ENCODE assay signal across 22 mouse cellular contexts in the genomic region with DNA sequence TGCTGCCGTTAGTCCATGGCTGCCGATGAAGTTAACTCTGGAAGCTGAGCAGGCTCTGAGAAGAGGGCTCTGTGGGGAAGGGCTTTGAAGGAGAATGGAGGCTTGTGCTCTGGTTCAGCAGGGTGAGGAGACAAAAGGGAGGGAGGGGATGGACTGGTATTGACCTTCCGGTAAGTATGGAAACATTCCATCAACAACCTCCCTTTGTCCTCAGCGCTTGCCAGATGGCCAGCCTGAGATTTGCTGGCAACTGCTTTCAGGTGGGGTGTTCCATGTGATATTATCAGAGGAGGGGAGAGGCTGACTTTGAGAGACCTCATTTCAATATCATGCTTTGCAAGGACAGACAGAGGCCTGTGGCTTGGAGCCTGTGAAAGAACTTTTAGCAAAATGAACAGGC.
DNase-seq lines count a peak whose midpoint lies in the region; TF ChIP-seq lines count a peak whose summit lies in the region.
"Had no signal": no experiment of that assay in that cellular context is flagged by ENCODE, and none has a peak within 500 bp of the region (broad histone marks: within the 10 kb centered on the region; RNA-seq: fewer than 3 reads in every experiment).

No protein-coding gene starts in this region.

- TF ChIP-seq CTCF in brain, embryonic 14.5 days (IDR thresholded peaks at IDR 0.05; ENCODE audit: borderline replicate concordance, extremely low read depth, insufficient read depth, insufficient read length) = no peak

- DNase-seq in embryo, embryonic 10 days (ENCODE audit: low spot score) = peak; percentile 18
- DNase-seq in embryo, embryonic 9.5 days (ENCODE audit: extremely low spot score) = no peak
- peak; percentile 31 for DNase-seq in left cerebral cortex, postnatal 4 days
- no peak for DNase-seq in left cerebral cortex, postnatal 14 days (ENCODE audit: low spot score in 2 of 2)
- peak; percentile 10 for DNase-seq in ES-CJ7 (ENCODE audit: low read depth, low spot score)
- DNase-seq in brain, embryonic 14.5 days (ENCODE audit: low read depth) = peak; percentile 11
- no peak for DNase-seq in layer of hippocampus, postnatal 14 days (ENCODE audit: low spot score in 2 of 2)
- DNase-seq in ovary, postnatal 14 days (ENCODE audit: low spot score) = no peak
- DNase-seq: adrenal gland, postnatal 10 days; cerebellum, adult 11-12 months; cerebellum, postnatal 25 days; forebrain, postnatal 0 days; gastrocnemius, postnatal 14 days; heart, postnatal 36 days; kidney, adult 9 months; kidney, postnatal 10 days; liver, postnatal 0 days; lung, postnatal 36 days; right cerebral cortex, adult 18-20 months; right cerebral cortex, postnatal 4 days; thymus, adult 2 months; thymus, postnatal 36 days had no signal

- intact Hi-C loops in left cerebral cortex, postnatal 4 days (cut with DNase I) = no loop called here
- intact Hi-C loops in left cerebral cortex, postnatal 14 days (cut with DNase I) = no loop called here

- TF ChIP-seq POLR2A in brain, embryonic 14.5 days (IDR thresholded peaks at IDR 0.05; ENCODE audit: borderline replicate concordance, extremely low read depth, insufficient read depth, insufficient read length, poor library complexity, severe bottlenecking) = no peak

Comparison
In these comparisons a context has a peak if more than half of its experiments do, and no peak if none do; other contexts are left out.
1. DNase-seq: peak in embryo, embryonic 10 days (single experiment), left cerebral cortex, postnatal 4 days (single experiment), ES-CJ7 (single experiment) and brain, embryonic 14.5 days (single experiment); none in embryo, embryonic 9.5 days (single experiment), left cerebral cortex, postnatal 14 days (0 of 2), layer of hippocampus, postnatal 14 days (0 of 2) and ovary, postnatal 14 days (single experiment).